Comparison of ENCODE assay signal across 26 mouse cellular contexts in genomic region chr1:81755281-81755680, GRCm38 (mm10).
A peak's percentile ranks its signal among the peaks of the same experiment; 100 is the strongest.
DNase-seq lines count a peak whose midpoint lies in the region; ATAC-seq and TF ChIP-seq lines count a peak whose summit lies in the region.
"Had no signal": no experiment of that assay in that cellular context is flagged by ENCODE, and none has a peak within 500 bp of the region (broad histone marks: within the 10 kb centered on the region; RNA-seq: fewer than 3 reads in every experiment).

No protein-coding gene starts in this region.

- H3K4me3 ChIP-seq in heart, embryonic 11.5 days (ENCODE audit: low read depth, low read length): no peak overlapping the region
- H3K4me3 ChIP-seq in heart, embryonic 14.5 days (ENCODE audit: control insufficient read depth in 1 of 2, insufficient read depth in 1 of 2, low read depth in 1 of 2, low read length in 2 of 2): no peak overlapping the region
- H3K4me3 ChIP-seq in lung, embryonic 16.5 days (ENCODE audit: low read length): no peak overlapping the region
- H3K4me3 ChIP-seq in lung, adult 2 months (replicated peaks; ENCODE audit: extremely low read depth, low read depth, low read length): no peak overlapping the region
- H3K4me3 ChIP-seq: forebrain, embryonic 13.5 days; intestine, embryonic 15.5 days; midbrain, embryonic 12.5 days; myocyte; neural tube, embryonic 12.5 days had no signal

- H3K36me3 ChIP-seq in heart, embryonic 11.5 days (ENCODE audit: control insufficient read depth, insufficient read depth, low read length): no peaks in the 10 kb centered on the region
- no peaks in the 10 kb centered on the region for H3K36me3 ChIP-seq in heart, embryonic 14.5 days (ENCODE audit: control insufficient read depth, insufficient read depth, low read length)
- H3K36me3 ChIP-seq in lung, embryonic 16.5 days (ENCODE audit: control insufficient read depth, insufficient read depth, low read length): no peaks in the 10 kb centered on the region
- H3K36me3 ChIP-seq: G1E; intestine, embryonic 15.5 days; midbrain, embryonic 12.5 days; neural tube, embryonic 12.5 days had no signal

- WGBS in heart, embryonic 11.5 days (ENCODE audit: insufficient replicate concordance): 19% methylated on average over 3 of the region's 3 CpGs
- WGBS in heart, embryonic 14.5 days: 2% methylated on average over 3 of the region's 3 CpGs
- 35% methylated on average over 3 of the region's 3 CpGs for WGBS in lung, embryonic 16.5 days
- 53% methylated on average over 3 of the region's 3 CpGs for WGBS in lung, adult 2 months

- no peak for TF ChIP-seq CTCF in lung, adult 2 months (IDR thresholded peaks at IDR 0.05; ENCODE audit: insufficient read depth, low read length)

- H3K4me1 ChIP-seq in heart, embryonic 11.5 days (ENCODE audit: control insufficient read depth, insufficient read depth, low read length): no peaks in the 10 kb centered on the region
- H3K4me1 ChIP-seq in heart, embryonic 14.5 days (ENCODE audit: control insufficient read depth in 2 of 2, insufficient read depth in 2 of 2, low read length in 2 of 2): peaks cover 2 to 7% of the 10 kb centered on the region in 2 experiments
- H3K4me1 ChIP-seq in lung, embryonic 16.5 days (replicated peaks; ENCODE audit: control insufficient read depth, insufficient read depth, low read length): no peaks in the 10 kb centered on the region
- no peaks in the 10 kb centered on the region for H3K4me1 ChIP-seq in lung, adult 2 months (ENCODE audit: control insufficient read depth, insufficient read depth, low read length)
- H3K4me1 ChIP-seq: forebrain, embryonic 13.5 days; intestine, embryonic 15.5 days; midbrain, embryonic 12.5 days; neural tube, embryonic 12.5 days had no signal

- H3K27me3 ChIP-seq in heart, embryonic 11.5 days (ENCODE audit: control insufficient read depth, insufficient read depth, low read length): no peaks in the 10 kb centered on the region
- H3K27me3 ChIP-seq in heart, embryonic 14.5 days (ENCODE audit: control insufficient read depth, insufficient read depth, low read length): no peaks in the 10 kb centered on the region
- H3K27me3 ChIP-seq in lung, embryonic 16.5 days (ENCODE audit: control insufficient read depth, insufficient read depth, low read depth, low read length): no peaks in the 10 kb centered on the region
- H3K27me3 ChIP-seq: forebrain, embryonic 13.5 days; intestine, embryonic 15.5 days; midbrain, embryonic 12.5 days; neural tube, embryonic 12.5 days had no signal

- no peaks in the 10 kb centered on the region for H3K9me3 ChIP-seq in heart, embryonic 11.5 days (replicated peaks; ENCODE audit: control insufficient read depth, low read length)
- H3K9me3 ChIP-seq in heart, embryonic 14.5 days (ENCODE audit: control insufficient read depth, low read length): no peaks in the 10 kb centered on the region
- H3K9me3 ChIP-seq in lung, embryonic 16.5 days (ENCODE audit: control insufficient read depth, low read length): no peaks in the 10 kb centered on the region
- H3K9me3 ChIP-seq: forebrain, embryonic 13.5 days; intestine, embryonic 15.5 days; midbrain, embryonic 12.5 days; neural tube, embryonic 12.5 days had no signal

- H3K27ac ChIP-seq in heart, embryonic 11.5 days (ENCODE audit: low read depth, low read length): no peak overlapping the region
- H3K27ac ChIP-seq in heart, embryonic 14.5 days (replicated peaks in 1 of 2; ENCODE audit: control insufficient read depth in 1 of 2, insufficient read depth in 1 of 2, low read depth in 2 of 2, low read length in 2 of 2): peak overlapping the region; percentile 73 to 78
- no peak overlapping the region for H3K27ac ChIP-seq in lung, embryonic 16.5 days (ENCODE audit: low read length)
- H3K27ac ChIP-seq: forebrain, embryonic 13.5 days; intestine, embryonic 15.5 days; liver, embryonic 14.5 days; midbrain, embryonic 12.5 days; neural tube, embryonic 12.5 days had no signal

- no peak for TF ChIP-seq POLR2A in lung, adult 2 months (IDR thresholded peaks at IDR 0.05; ENCODE audit: borderline replicate concordance, extremely low read depth, low read depth, low read length)

- H3K9ac ChIP-seq in heart, embryonic 11.5 days (ENCODE audit: low read depth, low read length): no peak overlapping the region
- no peak overlapping the region for H3K9ac ChIP-seq in heart, embryonic 14.5 days (ENCODE audit: low read length)
- H3K9ac ChIP-seq in lung, embryonic 16.5 days (ENCODE audit: low read length): no peak overlapping the region
- H3K9ac ChIP-seq: forebrain, embryonic 13.5 days; intestine, embryonic 15.5 days; liver, embryonic 14.5 days; midbrain, embryonic 12.5 days; neural tube, embryonic 12.5 days had no signal

- ATAC-seq in heart, embryonic 11.5 days (replicated peaks; ENCODE audit: insufficient number of reproducible peaks, low FRiP score, low TSS enrichment): no peak
- ATAC-seq in heart, embryonic 14.5 days (ENCODE audit: insufficient number of reproducible peaks, insufficient read depth, low FRiP score, low read depth): peak; percentile 82
- ATAC-seq in lung, embryonic 16.5 days (ENCODE audit: low read depth): peak; percentile 45; the same call in 1 of the 2 replicates
- ATAC-seq: forebrain, embryonic 13.5 days; hindbrain, embryonic 16.5 days; intestine, embryonic 15.5 days had no signal

- peak; percentile 59 for DNase-seq in heart, adult 11 months
- DNase-seq in heart, adult 8-10 months (ENCODE audit: low spot score): no peak
- no peak for DNase-seq in lung, adult 2 months
- no peak for DNase-seq in cerebellum, adult 8-10 months
- DNase-seq: adrenal gland, adult 8-10 months; cerebellum, adult 9-10 months; cerebellum, postnatal 36 days; gastrocnemius, postnatal 10 days; kidney, adult 2 months; kidney, postnatal 4 days; liver; lung, postnatal 36 days; right cerebral cortex, adult 18-20 months; spleen, adult 18-20 months; thymus, postnatal 14 days had no signal

- no peak overlapping the region for H3K4me2 ChIP-seq in heart, embryonic 11.5 days
- H3K4me2 ChIP-seq in heart, embryonic 14.5 days (ENCODE audit: low read length): no peak overlapping the region
- H3K4me2 ChIP-seq in lung, embryonic 16.5 days (ENCODE audit: low read depth, low read length): no peak overlapping the region
- H3K4me2 ChIP-seq: forebrain, embryonic 13.5 days; intestine, embryonic 15.5 days; midbrain, embryonic 12.5 days; neural tube, embryonic 12.5 days had no signal

Comparison
In these comparisons a context has a peak if more than half of its experiments do, and no peak if none do; other contexts are left out.
1. H3K27ac ChIP-seq: peak in heart, embryonic 14.5 days (2 of 2); none in heart, embryonic 11.5 days (single experiment) and lung, embryonic 16.5 days (single experiment).